Mouse (Mus musculus) embryonic fibroblast, embryonic 13.5 days (primary cell): ENCODE results near the gene Ascl4. TPM values are rescaled to one million over a fixed set of nuclear protein-coding genes. Genes with fewer than 3 reads are reported as not detected.
A peak's percentile ranks its signal among the peaks of the same experiment; 100 is the strongest.

Experiments
- H3K27ac ChIP-seq: 2 replicates; pipeline ENCODE4 v1.5.1; 2012; ENCODE audit warnings: low read length, control low read depth, inconsistent platforms; ENCODE audit not compliant: insufficient read depth
- H3K4me1 ChIP-seq: 2 replicates; pipeline ENCODE4 v1.6.1; 2011; ENCODE audit warnings: low read length; ENCODE audit not compliant: control insufficient read depth, insufficient read depth
- H3K4me3 ChIP-seq: 2 replicates; pipeline ENCODE4 v1.5.1; 2011; ENCODE audit warnings: mild to moderate bottlenecking, control low read depth, low read length; ENCODE audit not compliant: insufficient read depth
- CTCF ChIP-seq: IDR thresholded peaks from 2 replicates; pipeline ENCODE4 v1.5.1; 2011; ENCODE audit warnings: mild to moderate bottlenecking, control low read depth, low read length, moderate library complexity, borderline replicate concordance; ENCODE audit not compliant: insufficient read depth
- POLR2A ChIP-seq: IDR thresholded peaks from 2 replicates; pipeline ENCODE4 v1.6.1; 2011; ENCODE audit warnings: low read depth, mild to moderate bottlenecking, control low read depth, low read length, moderate library complexity
- polyA plus RNA-seq: library from polyadenylated mRNA; stranded (reverse); fragments of >200 nt; gene quantifications from 2 replicates; pipeline ENCODE4 v1.2.4, GENCODE M21; 2011; ENCODE audit warnings: low read depth; ENCODE audit not compliant: missing spikeins, insufficient read length

Ascl4 gene
- polyA plus RNA-seq, result not detected in 2 replicates

DNA sequence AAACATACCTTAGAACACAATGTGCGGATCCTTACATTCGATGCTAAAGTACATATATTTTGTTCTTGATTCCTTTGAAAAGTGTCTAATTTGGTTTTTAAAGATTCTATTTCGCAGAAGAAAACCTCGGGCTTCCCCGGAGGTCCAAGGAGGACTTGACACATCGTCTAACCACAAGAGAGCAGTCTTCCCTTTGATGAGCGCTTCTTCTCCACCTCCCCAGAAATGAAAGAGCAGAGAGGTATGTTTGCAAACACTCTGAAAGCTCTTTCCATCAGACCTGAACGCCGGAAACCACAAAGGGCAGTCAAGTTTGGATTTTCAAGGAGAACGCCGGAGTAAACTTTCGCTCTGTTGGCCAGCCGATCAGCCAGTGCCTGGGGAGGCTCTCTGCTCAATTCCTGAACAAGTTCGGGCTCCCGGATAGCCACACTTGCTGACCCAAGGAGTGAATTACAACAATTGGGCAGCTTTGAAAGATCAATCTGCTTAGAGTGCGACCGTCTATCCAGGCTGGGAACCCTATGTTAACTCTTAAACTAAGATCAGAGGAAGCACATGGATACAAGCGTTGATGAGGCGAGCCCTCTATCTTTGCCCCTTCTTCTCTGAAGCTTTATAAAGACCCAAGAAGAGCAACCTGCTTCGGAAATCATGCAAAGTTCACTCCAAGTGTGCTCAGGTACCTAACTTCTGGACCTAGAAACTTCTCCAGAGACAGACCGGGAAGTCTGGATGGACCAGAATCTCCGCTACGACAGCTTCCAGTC lies at the start of gene Ascl4:
Ascl4 (plus strand) TSS at position 6 of the 770 bp plus-strand sequence.
- Histone ChIP-seq H3K4me1 (peaks cover 2% of the 10 kb centered on the region; the same call in 1 of the 2 replicates), H3K27ac (no peak within 1 kb of the TSS), H3K4me3 (peak within 1 kb of the TSS; percentile 41)
- TF ChIP-seq CTCF, result no peak
- TF ChIP-seq POLR2A, result no peak

DNA sequence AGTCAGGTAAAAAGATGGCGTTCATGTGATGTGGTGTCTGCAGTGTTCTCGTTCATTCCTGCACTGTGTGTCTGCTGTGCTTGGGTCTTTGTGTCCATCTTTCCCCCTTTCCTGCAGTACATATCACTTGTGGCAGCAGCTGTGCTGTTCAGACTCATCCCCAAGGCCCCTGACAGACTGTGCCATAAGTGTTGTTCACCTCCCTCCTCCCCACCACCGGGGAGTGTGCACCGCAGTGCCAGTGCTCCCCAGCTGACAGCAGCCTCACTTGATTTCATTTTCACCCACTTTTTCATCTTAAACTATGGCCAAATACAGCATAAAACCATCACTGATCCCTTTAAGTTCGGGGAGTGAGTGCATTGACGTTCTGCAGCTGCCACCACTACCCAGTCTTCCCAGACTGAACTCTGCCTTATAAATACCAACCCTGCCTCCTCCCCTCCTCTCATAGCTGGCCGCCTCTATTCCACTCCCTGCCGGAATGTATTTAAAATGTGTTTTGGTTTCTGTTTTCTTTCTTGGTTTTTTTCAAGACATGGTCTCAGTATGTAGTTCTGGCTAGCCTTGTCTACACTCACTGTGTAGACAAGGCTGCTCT lies 47.5 kb upstream of the Ascl4 start:
- Histone ChIP-seq H3K4me1 (no peaks in the 10 kb centered on the region), H3K27ac (no peak overlapping the region), H3K4me3 (no peak overlapping the region)
- TF ChIP-seq CTCF (no peak), POLR2A (no peak)

DNA sequence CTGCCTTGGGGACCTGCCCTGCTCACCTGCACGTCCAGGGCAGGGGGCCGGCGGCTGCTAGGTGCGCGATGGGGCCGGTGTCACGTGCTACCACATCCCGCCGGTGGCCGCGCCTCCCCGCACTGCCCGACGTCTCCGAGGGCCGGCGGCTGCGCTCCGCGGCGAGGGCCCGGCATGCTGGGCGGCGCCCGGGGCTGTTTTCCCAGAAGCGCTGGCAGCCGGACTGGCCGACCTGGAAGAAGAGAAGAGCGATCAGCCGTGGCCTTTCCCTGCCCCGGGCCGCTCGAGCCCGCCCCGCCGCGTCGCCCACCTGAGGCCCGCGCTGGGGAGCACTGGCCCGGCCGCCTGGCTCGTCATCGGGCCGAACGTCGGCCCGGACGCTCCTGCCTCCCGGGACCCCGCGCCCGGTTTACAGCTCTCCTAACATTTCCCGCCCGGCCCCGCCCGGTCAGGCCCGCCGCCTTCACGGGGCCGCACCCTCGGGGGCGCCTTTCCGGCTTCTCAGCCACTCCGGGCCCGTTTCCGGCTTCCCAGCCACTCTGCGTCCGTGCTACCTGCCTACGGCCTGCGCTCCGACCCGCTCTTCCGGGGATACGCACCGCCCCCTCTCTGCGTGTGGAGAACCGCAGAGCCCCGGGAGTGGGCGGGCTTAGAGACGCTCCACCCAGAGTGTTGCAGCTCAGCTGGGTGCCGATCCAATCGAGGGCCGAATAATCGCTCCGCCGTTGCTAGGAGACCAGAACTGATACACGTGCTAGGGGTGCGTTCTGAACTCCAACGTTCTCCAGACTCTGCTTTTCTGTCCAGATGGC lies 10.8 kb upstream of the Ascl4 start, which contains the start of gene Prdm4:
Prdm4 (minus strand) TSS at position 645 of the 812 bp plus-strand sequence.
- Histone ChIP-seq H3K27ac (peak within 1 kb of the TSS; percentile 42), H3K4me3 (peak within 1 kb of the TSS; percentile 94), H3K4me1 (0 out of 2 replicates have a peak, but pooled peaks cover 2% of the 10 kb centered on the region)
- no peak for TF ChIP-seq CTCF
- TF ChIP-seq POLR2A, result no peak; the same call in 1 of the 2 replicates

DNA sequence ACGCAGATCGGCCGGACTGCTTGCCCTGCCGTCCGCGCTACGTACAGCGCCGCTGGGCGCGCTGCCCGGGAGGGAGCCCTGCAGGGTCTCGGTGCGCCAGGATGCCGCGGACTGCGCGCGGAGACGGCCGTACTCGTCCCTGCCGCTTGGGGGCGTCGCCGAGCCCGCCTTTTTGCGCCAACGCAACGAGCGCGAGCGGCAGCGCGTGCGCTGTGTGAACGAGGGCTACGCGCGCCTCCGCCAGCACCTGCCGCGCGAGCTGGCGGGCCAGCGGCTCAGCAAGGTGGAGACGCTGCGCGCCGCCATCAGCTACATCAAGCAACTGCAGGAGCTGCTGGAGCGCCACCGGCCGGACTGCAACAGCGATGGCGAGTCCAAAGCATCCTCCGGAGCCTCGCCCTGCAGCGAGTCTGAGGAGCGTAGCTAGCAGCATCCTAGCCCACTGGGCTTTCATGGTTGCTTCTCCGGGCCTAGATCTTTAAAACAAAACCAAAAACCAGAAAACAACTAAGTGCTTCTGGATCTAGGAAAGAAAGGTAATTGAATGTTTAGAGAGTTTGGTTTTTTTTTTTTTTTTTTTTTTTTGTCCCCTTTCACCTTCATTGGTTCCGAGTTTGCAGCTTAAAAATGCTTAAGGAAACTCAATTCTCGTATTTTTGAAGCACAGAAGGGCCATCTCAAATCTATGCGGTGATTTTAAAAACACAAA lies 1.2 kb downstream of the Ascl4 start:
- TF ChIP-seq CTCF, result peak; percentile 38; the same call in 1 of the 2 replicates
- TF ChIP-seq POLR2A, result no peak
- H3K4me3 ChIP-seq, result peak overlapping the region; percentile 41
- H3K27ac ChIP-seq, result no peak overlapping the region
- H3K4me1 ChIP-seq, result peaks cover 2% of the 10 kb centered on the region; the same call in 1 of the 2 replicates

DNA sequence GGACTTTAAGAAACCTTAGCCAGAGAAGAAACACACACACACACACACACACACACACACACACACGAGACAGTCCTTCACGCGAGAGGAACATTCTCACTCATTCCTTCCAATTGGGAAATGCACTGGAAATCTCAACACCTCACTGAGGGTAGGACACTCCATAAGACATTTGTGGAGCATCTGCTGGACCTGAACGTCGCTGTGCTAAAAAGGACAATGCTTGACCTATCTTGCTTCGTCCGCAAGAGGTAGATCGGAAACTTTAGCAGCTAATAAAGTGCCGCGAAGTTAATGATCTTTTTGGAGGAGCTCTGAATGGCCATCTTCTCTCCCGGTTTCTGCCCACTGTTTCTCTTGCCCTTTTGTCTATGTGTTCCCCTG lies 1.7 kb downstream of the Ascl4 start:
- Histone ChIP-seq H3K27ac (no peak overlapping the region), H3K4me3 (no peak overlapping the region), H3K4me1 (peaks cover 2% of the 10 kb centered on the region; the same call in 1 of the 2 replicates)
- TF ChIP-seq POLR2A (no peak), CTCF (no peak)

DNA sequence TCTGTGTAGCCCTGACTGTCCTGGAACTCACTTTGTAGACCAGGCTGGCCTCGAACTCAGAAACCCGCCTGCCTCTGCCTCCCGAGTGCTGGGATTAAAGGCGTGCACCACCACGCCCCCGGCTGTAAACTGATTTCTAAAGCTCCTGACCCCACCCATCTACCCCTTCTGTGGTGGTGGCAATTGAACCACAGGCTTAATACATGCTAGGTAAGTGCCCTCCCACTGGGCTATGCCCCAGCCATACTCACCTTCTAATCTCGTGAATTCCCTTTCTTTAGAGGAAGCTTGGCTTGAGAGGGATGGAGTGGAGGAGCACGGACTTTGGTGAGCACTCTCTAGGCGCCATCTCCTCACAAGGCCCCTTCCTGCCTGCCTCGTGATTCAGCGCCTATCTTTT lies 2.5 kb downstream of the Ascl4 start:
- TF ChIP-seq CTCF (no peak), POLR2A (no peak)
- Histone ChIP-seq H3K4me3 (no peak overlapping the region), H3K27ac (no peak overlapping the region), H3K4me1 (peaks cover 2% of the 10 kb centered on the region; the same call in 1 of the 2 replicates)

DNA sequence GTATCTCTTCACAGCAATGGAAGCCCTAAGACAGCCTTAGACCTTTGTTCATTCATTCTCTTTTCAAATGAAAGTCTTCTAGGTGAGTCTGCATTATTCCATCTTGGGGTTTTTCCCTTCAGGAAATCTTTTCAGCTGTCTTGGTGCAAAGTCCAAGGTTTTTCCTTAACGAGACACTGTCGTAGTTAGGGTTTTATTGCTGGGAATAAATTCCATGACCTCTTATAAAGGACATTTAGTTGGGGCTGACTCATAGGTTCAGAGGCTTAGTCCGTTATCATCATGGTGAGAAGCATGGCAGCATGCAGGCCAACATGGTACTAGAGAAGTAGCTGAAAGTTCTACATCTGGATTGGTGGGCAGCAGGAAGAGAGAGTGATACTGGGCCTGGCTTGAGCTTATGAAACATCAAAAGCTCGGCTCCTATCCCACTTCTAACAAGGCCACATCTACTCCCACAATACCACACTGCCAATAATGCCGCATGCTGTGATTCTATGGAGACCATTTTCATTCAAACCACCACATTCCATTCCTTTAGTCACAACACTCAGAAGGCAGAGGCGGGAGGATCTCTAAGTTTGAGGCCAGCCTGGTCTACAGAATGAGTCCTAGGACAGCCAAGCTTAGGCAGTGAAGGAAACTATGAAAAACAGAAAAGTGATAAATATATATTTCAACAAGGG lies 8.9 kb downstream of the Ascl4 start:
- no peak for TF ChIP-seq POLR2A
- no peak for TF ChIP-seq CTCF
- no peak overlapping the region for H3K27ac ChIP-seq
- no peak overlapping the region for H3K4me3 ChIP-seq
- H3K4me1 ChIP-seq, result no peaks in the 10 kb centered on the region

DNA sequence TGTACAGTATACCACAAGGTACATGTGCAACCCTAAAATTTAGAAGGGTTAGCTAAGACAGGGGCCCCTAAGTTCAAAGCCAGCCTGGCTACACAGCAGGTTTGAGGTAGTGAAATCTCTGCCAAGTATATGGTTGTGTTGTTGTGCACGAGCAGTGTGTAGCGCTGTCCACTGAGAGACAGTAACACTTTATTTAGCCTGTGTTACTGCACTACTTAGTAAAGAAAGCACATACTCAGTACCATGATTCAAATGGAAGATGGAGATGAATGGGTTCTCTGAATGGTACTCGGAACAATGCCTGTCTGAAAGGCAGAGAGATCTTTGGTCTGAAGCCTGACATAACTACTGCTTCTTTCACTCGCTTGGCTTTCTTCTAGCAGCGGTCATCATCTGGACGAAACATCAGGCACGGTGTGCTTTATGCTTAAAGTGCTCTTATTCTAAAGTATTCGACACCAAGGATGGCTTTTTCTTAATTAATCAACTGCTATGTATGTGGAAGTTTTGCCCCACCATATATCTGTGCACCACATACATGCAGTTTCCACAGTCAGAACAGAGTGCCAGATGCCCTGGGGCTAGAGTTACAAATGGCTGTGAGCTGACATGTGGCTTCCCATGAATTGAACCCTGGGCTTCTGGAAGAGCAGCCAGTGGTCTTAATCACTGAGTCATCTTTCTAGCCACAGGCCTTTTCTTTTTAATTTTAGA lies 21.2 kb downstream of the Ascl4 start:
- Histone ChIP-seq H3K4me3 (no peak overlapping the region), H3K4me1 (no peaks in the 10 kb centered on the region), H3K27ac (no peak overlapping the region)
- TF ChIP-seq CTCF, result no peak
- no peak for TF ChIP-seq POLR2A
